Mouse (Mus musculus) MEL (cell line): ENCODE data around the gene Fndc5. TPM values are rescaled to one million over a fixed set of nuclear protein-coding genes. Genes with fewer than 3 reads are reported as not detected.

Experiments used
- DNase-seq: peaks from one replicate; pipeline ENCODE4 v3.0.0; 2011; ENCODE audit warnings: low read depth, low spot score
- H3K27ac ChIP-seq: 2 replicates; pipeline ENCODE4 v1.5.1; 2012; ENCODE audit warnings: low read depth, mild to moderate bottlenecking, control low read depth, low read length, moderate library complexity; ENCODE audit not compliant: control insufficient read depth
- H3K27me3 ChIP-seq, 2 experiments: fragments of 150-350 bp in 1 of 2; sonication (generic) in 1 of 2; 2 replicates each; pipeline ENCODE4 v1.6.1; 2012; ENCODE audit warnings: low read length in 2 of 2, mild to moderate bottlenecking in 2 of 2, improper control_type of control experiment in 1 of 2, moderate library complexity in 1 of 2; ENCODE audit not compliant: insufficient read depth in 2 of 2, control insufficient read depth in 1 of 2
- H3K36me3 ChIP-seq, 2 experiments: 2 replicates each; pipeline ENCODE4 v1.6.1; 2012 to 2014; ENCODE audit warnings: low read length in 2 of 2, improper control_type of control experiment in 1 of 2, inconsistent platforms in 1 of 2, mild to moderate bottlenecking in 1 of 2; ENCODE audit not compliant: insufficient read depth in 2 of 2, control insufficient read depth in 1 of 2
- H3K4me1 ChIP-seq, 2 experiments: fragments of 150-350 bp in 1 of 2; sonication (generic) in 1 of 2; 2 replicates each; pipeline ENCODE4 v1.6.1; 2012; ENCODE audit warnings: low read length in 2 of 2, improper control_type of control experiment in 1 of 2, mild to moderate bottlenecking in 1 of 2; ENCODE audit not compliant: insufficient read depth in 2 of 2, control insufficient read depth in 1 of 2
- H3K4me3 ChIP-seq, 2 experiments: fragments of 150-350 bp in 1 of 2; sonication (generic) in 1 of 2; 2 replicates each; pipeline ENCODE4 v1.5.1; 2012; ENCODE audit warnings: low read depth in 2 of 2, low read length in 2 of 2, mild to moderate bottlenecking in 2 of 2, moderate library complexity in 2 of 2, control low read depth in 1 of 2, improper control_type of control experiment in 1 of 2; ENCODE audit not compliant: control insufficient read depth in 1 of 2, insufficient read depth in 1 of 2
- H3K79me2 ChIP-seq: 2 replicates; pipeline ENCODE4 v1.6.1; 2012; ENCODE audit warnings: mild to moderate bottlenecking, low read length, moderate library complexity; ENCODE audit not compliant: control insufficient read depth, poor library complexity, insufficient read depth
- H3K9ac ChIP-seq: 2 replicates; pipeline ENCODE4 v1.6.1; 2012; ENCODE audit warnings: low read depth, mild to moderate bottlenecking, control low read depth, low read length, moderate library complexity; ENCODE audit not compliant: control insufficient read depth, poor library complexity, severe bottlenecking
- H3K9me3 ChIP-seq: fragments of 150-350 bp; sonication (generic); replicated peaks from 2 replicates; pipeline ENCODE4 v1.6.1; 2012; ENCODE audit warnings: mild to moderate bottlenecking, low read length, improper control_type of control experiment, moderate library complexity; ENCODE audit not compliant: insufficient read depth
- BHLHE40 ChIP-seq: IDR thresholded peaks from 2 replicates; pipeline ENCODE4 v1.6.1; 2012; ENCODE audit warnings: low read depth, mild to moderate bottlenecking, inconsistent platforms, low read length, improper control_type of control experiment, borderline replicate concordance
- CTCF ChIP-seq, 3 experiments: IDR thresholded peaks in 2 of 3; conservative IDR thresholded peaks in 1 of 3; 2 replicates each; pipeline ENCODE4 v1.5.1; 2011 to 2012; ENCODE audit warnings: low read length in 3 of 3, low read depth in 2 of 3, mild to moderate bottlenecking in 2 of 3, improper control_type of control experiment in 1 of 3, inconsistent platforms in 1 of 3, mixed read lengths in 1 of 3, moderate library complexity in 1 of 3; ENCODE audit not compliant: control insufficient read depth in 1 of 3, insufficient read depth in 1 of 3, poor library complexity in 1 of 3, severe bottlenecking in 1 of 3
- EP300 ChIP-seq, 2 experiments: IDR thresholded peaks; 2 replicates each; pipeline ENCODE4 v1.6.1; 2011; ENCODE audit warnings: improper control_type of control experiment in 2 of 2, low read length in 2 of 2, low read depth in 1 of 2, mild to moderate bottlenecking in 1 of 2
- ETS1 ChIP-seq: IDR thresholded peaks from 2 replicates; pipeline ENCODE4 v1.6.1; 2012; ENCODE audit warnings: low read depth, mild to moderate bottlenecking, inconsistent platforms, low read length, improper control_type of control experiment, moderate library complexity
- HCFC1 ChIP-seq: IDR thresholded peaks from 2 replicates; pipeline ENCODE4 v1.6.1; 2012; ENCODE audit warnings: low read depth, mild to moderate bottlenecking, inconsistent platforms, low read length, improper control_type of control experiment, moderate library complexity
- POLR2A ChIP-seq, 2 experiments: IDR thresholded peaks; 2 replicates each; pipeline ENCODE4 v1.6.1; 2011 to 2012; ENCODE audit warnings: low read length in 2 of 2, mild to moderate bottlenecking in 2 of 2, control low read depth in 1 of 2, improper control_type of control experiment in 1 of 2, low read depth in 1 of 2, moderate library complexity in 1 of 2; ENCODE audit not compliant: control insufficient read depth in 1 of 2, insufficient read depth in 1 of 2, poor library complexity in 1 of 2
- SIN3A ChIP-seq: IDR thresholded peaks from 2 replicates; pipeline ENCODE4 v1.6.1; 2012; ENCODE audit warnings: low read length, improper control_type of control experiment, inconsistent platforms
- TAL1 ChIP-seq: IDR thresholded peaks from 2 replicates; pipeline ENCODE4 v1.6.1; 2012; ENCODE audit warnings: mild to moderate bottlenecking, inconsistent platforms, low read length, moderate library complexity, mixed read lengths
- TBP ChIP-seq: IDR thresholded peaks from 2 replicates; pipeline ENCODE4 v1.8.0; 2011; ENCODE audit warnings: low read depth, low read length, improper control_type of control experiment
- USF1 ChIP-seq: IDR thresholded peaks from 2 replicates; pipeline ENCODE4 v1.6.1; 2014; ENCODE audit warnings: low read depth, mild to moderate bottlenecking, inconsistent platforms, low read length, improper control_type of control experiment, moderate library complexity
- ZNF384 ChIP-seq: IDR thresholded peaks from 2 replicates; pipeline ENCODE4 v1.6.1; 2012; ENCODE audit warnings: low read depth, mild to moderate bottlenecking, inconsistent platforms, low read length, improper control_type of control experiment
- polyA plus RNA-seq, 2 experiments: library from polyadenylated mRNA; stranded (reverse) in 1 of 2; unstranded in 1 of 2; fragments of >175 nt in 1 of 2; fragments of >200 nt in 1 of 2; gene quantifications; 2 replicates each; pipeline versions ENCODE4 v1.2.1 to v1.2.4; 2012; ENCODE audit warnings: low replicate concordance in 2 of 2, low read depth in 1 of 2; ENCODE audit not compliant: insufficient read length in 2 of 2, insufficient read depth in 1 of 2, missing spikeins in 1 of 2
- total RNA-seq: library from RNA; depleted of rRNA; stranded (reverse); fragments of 300-350 nt; gene quantifications from 2 replicates; pipeline ENCODE4 v1.2.3, GENCODE M21; 2012

Gene Fndc5
- total and polyA plus RNA-seq, 3 experiments = 15.8 to 123 (median 35.9) TPM

DNA sequence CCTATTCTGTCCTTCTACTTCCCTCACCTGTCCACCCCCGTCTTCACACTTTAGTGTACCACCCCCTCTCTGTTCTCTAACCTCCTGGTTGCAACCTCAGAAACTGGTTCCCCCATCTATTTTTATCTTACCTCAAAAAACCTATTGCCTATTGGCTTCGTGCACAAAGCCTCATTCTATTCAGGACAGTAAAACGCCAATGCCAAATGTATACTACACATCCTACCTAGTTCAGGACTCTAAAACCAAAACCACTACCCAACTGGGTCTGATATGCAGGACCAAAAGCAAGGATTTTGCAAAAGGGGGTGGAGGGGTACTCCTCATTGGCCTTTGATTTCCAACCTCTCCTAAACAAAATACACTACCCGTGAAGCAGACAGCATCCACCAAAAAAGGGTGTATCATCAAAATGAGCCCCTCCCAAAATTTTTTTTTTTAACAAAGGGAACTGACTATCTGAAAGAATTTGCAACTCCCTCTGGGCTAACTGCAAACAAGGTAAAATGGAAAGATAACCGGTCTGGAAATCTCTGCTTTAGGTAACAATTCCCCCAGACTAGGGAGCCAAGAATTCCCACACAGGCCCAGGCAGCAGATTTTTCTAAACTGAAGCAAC lies 51.4 kb downstream of the Fndc5 start:
- TF ChIP-seq ETS1 (no peak), TAL1 (no peak), POLR2A (IDR thresholded peaks at IDR 0.05; ENCODE audit: control insufficient read depth in 1 of 2, insufficient read depth in 1 of 2, low read depth in 1 of 2, low read length in 2 of 2, poor library complexity in 1 of 2) (no peak), CTCF (IDR thresholded peaks at IDR 0.05 in 2 of 3, conservative IDR thresholded peaks at IDR 0.05 in 1 of 3; ENCODE audit: control insufficient read depth in 1 of 3, insufficient read depth in 1 of 3, low read depth in 2 of 3, low read length in 3 of 3, poor library complexity in 1 of 3, severe bottlenecking in 1 of 3) (no peak), ZNF384 (peak; percentile 50; the same call in 1 of the 2 replicates), HCFC1 (no peak), BHLHE40 (no peak), EP300 (IDR thresholded peaks at IDR 0.05; ENCODE audit: low read depth in 1 of 2, low read length in 2 of 2) (0 out of 4 replicates have a peak, but pooled peaks of 1 of the 2 experiments have one; percentile 7), TBP (no peak)
- Histone ChIP-seq H3K4me1 (peaks cover 6 to 19% of the 10 kb centered on the region in 2 experiments), H3K27ac (no peak overlapping the region), H3K27me3 (no peaks in the 10 kb centered on the region), H3K9ac (peak overlapping the region; percentile 90), H3K4me3 (peak overlapping the region; percentile 68 to 88), H3K9me3 (no peaks in the 10 kb centered on the region), H3K79me2 (peaks cover 39% of the 10 kb centered on the region), H3K36me3 (peaks cover 8 to 26% of the 10 kb centered on the region in 2 experiments)
- no peak for DNase-seq

GRCm38 (mm10) chr4:129188803-129189541 lies 52.2 kb downstream of the Fndc5 start:
- peaks cover 6 to 19% of the 10 kb centered on the region in 2 experiments for H3K4me1 ChIP-seq

More at GRCm38 (mm10) chr4:129188803-129189541, 52.2 kb downstream of the Fndc5 start:
- H3K27ac ChIP-seq = peak overlapping the region; percentile 58
- no peaks in the 10 kb centered on the region for H3K27me3 ChIP-seq
- peak overlapping the region; percentile 90 for H3K9ac ChIP-seq
- H3K36me3 ChIP-seq = peaks cover 15 to 28% of the 10 kb centered on the region in 2 experiments
- H3K9me3 ChIP-seq = no peaks in the 10 kb centered on the region
- H3K79me2 ChIP-seq = peaks cover 45% of the 10 kb centered on the region
- TF ChIP-seq USF1 (no peak), POLR2A (IDR thresholded peaks at IDR 0.05; ENCODE audit: control insufficient read depth in 1 of 2, insufficient read depth in 1 of 2, low read depth in 1 of 2, low read length in 2 of 2, poor library complexity in 1 of 2) (peak in 1 of 2 experiments; percentile 43; a peak in 2 of 4 replicates), SIN3A (no peak)
- H3K4me3 ChIP-seq = peak overlapping the region; percentile 68 to 88
- no peak for DNase-seq
